Mouse (Mus musculus): Measurements from ENCODE around the gene Gm42688.

Gm42688 gene

DNA sequence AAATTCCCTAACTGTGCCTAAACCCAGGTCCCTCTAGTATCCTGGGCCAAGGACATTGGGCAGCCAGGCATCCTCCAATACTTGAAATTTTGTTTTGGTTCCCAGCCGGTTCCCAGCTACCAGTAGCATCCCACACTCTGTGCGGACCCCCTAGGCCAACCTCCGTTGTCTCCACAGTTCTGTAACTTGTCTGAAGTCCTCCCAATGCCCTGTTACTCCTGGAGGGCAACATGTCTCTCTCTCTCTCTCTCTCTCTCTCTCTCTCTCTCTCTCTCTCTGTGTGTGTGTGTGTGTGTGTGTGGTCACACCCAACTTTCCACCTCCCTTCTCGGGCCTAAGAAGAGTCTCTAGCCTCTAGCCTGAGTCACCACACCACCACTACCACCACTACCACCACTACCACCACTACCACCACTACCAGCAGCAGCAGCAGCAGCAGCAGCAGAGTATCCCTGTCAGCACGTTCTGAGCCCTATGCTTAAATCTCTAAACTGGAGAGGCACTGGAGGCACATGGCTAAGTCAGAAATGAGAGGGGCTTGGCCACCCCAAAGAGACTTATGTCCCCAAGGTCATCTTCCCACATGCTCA is 35.0 kb downstream of the Gm42688 start:
- peak; percentile 72 for DNase-seq (ENCODE audit: extremely low read depth, insufficient read length, low spot score)

DNA sequence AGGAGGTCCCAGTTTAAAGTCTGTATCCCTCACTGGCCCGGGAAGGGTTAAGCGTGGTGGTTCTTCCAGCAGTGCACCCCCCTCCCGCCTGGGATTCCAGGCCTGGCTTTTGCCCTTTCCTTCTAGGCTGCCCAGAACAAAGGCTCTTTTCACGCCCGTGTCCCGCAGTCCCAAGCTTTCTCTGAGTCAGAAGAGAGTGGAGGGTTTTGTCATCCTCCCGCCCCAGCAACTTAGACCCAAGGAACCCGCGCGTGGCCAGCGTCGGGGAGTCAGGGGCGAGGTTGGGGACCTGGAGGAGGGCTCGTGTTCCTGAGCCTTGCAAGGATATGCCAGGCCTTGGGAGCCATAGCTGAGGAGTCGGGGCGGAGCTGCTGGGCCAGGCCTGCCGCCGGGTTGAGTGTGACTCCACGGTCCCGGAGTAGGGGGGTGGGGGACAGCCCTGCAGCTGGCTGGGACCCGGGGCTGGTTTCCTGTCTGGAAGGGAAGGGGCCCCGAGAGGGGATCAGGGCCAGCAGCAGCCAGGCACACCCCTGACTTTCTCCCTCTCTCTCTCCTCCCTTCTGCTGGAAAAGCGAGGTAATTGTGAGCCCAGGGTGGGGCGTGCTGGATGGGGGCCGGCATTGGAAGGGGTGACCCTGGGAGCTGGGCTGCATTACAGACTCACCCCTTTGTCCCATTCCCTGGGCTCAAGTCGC is 35.6 kb downstream of the Gm42688 start:
- DNase-seq (ENCODE audit: extremely low read depth, insufficient read length, low spot score) = peak; percentile 85

DNA sequence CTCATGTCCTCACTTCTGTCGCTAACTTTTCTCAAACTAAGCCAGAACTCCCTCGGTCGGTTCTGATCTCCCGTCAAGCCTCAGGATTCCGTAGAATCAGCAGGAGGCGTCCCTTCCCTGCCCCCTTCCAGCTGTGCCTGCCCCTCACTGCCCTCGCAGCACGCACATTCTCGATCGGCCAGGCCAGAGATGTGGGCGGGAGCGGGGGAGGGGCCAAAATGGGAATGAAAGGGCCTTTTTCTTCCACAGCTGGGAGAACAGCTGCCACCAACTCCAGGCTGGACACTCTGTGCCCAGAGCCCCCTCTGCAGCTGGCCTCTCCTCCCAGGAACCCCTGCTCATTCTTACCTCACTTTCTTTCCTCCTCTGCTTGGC is 36.1 kb downstream of the Gm42688 start:
- DNase-seq (ENCODE audit: extremely low read depth, insufficient read length, low spot score) = peak; percentile 83

DNA sequence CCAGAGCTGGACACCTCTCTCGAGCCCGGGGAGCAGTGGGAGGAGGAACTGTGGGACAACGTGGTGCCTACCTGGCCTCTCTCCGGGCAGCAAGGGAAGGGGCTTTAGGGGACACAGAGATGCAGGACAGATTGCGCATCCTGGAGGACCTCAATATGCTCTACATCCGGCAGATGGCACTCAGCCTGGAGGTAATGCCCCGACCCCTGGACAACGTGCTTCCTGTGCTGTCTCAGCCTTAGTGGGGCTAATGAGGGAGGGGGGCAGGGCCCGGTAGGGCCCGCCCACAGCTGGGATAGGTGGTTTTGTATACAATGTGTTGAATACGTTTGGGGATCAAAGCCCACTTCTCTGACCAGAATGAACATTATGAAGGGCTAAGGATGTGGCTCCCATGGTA is 36.6 kb downstream of the Gm42688 start:
- no peak for DNase-seq (ENCODE audit: extremely low read depth, insufficient read length, low spot score)

DNA sequence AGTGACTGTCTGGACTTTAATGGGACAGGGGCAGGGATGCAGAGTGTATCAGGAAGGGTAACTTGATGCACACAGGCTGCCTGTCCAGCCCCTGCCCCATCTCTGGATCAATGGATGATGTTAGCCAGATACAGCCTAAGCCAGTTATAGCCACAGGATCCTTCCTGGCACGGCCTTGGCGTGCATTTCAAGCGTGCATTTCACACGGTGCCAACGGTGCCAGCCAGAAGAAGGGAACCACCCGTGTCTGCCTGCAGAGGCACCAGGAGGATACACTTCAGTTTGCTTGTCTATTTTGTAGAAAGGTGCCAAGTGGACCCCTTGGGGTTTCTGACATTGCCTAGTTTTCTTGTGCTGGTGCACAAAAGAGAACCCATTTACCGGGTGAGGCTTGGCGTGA is 38.6 kb downstream of the Gm42688 start:
- DNase-seq (ENCODE audit: extremely low read depth, insufficient read length, low spot score) = no peak

DNA sequence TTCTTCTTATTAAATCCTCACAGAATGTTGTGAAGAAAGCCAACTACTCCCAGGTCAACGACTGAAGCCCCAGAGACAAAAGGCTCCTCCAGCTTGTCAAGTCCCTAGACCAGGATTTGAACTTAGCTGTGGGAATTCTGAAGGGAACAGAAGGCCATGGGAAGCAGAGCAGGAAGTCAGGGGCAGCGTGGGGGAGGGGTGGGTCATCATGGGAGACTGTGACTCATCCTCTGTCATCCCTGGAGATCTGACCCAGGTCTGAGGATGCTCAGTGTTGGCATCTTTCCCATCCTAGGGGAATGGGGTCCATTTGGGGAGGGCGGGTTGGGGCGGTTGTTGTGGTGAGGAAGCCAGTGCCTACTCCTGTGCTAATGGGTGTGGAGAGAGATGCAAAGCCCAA is 40.2 kb downstream of the Gm42688 start:
- no peak for DNase-seq (ENCODE audit: extremely low read depth, insufficient read length, low spot score)

DNA sequence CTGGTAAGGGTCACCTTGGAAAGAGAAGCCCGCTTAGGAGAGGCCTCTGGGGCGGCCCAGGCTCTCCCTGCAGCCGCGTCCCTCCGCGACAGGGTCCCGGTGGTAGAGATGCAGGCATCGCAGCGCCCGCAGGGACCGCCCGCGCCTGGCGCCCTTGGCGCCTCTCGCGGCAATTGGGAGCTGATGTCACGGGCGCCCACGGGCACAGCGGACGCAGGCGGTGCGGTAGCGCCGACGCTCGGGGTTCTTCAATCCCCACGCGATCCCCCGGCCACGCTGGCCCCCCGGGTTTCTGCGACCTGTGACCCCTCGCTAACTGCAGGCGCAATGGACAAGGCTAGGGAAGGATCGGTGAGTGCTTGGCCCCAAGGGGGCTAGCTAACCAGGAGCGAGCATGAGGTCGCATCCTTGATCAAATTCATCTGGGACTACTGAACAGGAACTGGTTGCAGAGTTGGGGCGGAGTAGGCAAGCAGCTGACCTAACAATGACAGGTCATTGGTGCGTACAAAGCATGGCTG is 40.9 kb downstream of the Gm42688 start:
- DNase-seq (ENCODE audit: extremely low read depth, insufficient read length, low spot score) = no peak

DNA sequence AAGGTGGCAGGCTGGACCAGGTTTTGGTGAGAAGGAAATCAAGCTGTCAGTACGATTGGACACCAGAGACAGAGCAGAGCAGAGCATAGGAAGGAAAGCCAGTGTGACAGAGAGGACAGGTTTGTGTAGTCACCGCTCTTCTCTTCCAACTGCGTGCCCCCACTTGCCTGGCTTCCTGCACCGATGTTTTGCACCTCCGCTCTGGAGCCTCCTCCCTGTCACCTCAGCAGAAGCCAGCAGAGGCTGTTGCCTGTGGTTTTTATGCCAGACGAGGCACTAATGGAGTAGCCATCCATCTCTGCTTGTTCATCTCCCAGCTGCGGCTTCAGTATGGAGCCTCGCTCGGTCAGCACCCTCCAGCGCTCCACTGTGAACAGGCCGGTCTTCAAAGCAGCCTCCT is 41.5 kb downstream of the Gm42688 start:
- no peak for DNase-seq (ENCODE audit: extremely low read depth, insufficient read length, low spot score)

DNA sequence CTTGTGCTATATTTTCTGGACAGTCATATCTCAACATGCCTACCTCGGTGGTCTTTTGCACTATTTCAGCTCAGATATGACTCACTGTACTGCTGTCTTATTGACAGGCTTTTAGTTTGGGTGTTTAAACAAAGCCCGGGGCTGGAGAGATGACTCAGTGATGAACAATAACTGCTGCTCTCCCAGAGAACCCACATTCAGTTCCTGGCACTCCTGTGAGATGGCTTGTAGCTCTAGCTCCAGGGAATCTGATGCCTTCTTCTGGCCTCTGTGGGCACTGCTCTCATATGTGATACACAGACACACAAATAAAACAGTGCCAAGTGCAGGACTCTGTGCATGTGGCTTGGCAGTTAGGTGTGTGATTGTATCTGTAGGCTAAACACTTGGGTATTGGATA is 43.8 kb downstream of the Gm42688 start:
- peak; percentile 50 for DNase-seq (ENCODE audit: extremely low read depth, insufficient read length, low spot score)

DNA sequence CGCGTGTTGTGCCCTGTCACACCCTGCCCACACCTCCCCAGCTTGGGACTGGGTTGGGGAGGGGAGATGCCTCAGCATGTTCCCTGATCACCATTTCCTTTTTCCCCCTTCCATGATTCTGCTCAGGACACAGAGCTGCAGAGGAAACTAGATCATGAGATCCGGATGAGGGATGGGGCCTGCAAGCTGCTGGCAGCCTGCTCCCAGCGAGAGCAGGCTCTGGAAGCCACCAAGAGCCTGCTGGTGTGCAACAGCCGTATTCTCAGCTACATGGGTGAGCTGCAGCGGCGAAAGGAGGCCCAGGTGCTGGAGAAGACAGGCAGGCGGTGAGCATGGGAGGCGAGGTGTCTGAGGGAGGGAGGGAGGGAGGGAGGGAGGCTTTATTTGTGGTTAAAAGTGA is 44.4 kb downstream of the Gm42688 start:
- no peak for DNase-seq (ENCODE audit: extremely low read depth, insufficient read length, low spot score)

DNA sequence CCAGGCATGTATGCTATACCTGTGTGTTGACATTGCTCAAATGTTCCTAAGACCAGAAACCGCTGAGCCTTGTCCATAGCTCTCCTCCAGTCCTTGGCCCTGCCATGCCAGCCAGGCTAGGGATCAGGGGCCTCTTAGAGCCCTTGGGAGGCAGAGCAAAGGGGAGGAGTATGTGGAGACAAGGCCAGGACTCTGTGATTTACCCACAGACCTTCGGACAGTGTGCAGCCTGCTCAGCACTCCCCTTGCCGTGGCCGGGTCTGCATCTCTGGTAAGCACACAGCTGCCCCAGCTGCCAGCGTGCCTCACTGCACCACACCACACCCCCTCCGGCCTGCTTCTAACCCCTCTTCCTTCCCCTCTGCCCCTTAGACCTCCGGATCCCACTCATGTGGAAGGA is 45.9 kb downstream of the Gm42688 start:
- DNase-seq (ENCODE audit: extremely low read depth, insufficient read length, low spot score) = no peak

DNA sequence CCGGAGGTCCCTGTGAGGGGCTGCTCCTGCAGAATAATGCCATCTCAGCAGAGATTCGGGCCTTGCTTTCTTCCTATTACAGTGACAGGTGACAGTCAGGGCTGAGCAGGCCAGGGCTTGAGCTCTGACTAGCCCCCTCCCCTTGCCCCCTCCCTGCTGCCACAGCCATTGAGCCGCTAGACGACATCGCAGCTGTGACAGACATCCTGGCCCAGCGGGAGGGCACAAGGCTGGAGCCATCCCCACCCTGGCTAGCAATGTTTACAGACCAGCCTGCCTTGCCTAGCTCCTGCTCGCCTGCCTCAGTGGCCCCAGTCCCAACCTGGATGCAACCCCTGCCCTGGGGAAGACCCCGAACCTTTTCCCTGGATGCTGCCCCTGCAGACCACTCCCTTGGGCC is 50.3 kb downstream of the Gm42688 start:
- no peak for DNase-seq (ENCODE audit: extremely low read depth, insufficient read length, low spot score)

DNA sequence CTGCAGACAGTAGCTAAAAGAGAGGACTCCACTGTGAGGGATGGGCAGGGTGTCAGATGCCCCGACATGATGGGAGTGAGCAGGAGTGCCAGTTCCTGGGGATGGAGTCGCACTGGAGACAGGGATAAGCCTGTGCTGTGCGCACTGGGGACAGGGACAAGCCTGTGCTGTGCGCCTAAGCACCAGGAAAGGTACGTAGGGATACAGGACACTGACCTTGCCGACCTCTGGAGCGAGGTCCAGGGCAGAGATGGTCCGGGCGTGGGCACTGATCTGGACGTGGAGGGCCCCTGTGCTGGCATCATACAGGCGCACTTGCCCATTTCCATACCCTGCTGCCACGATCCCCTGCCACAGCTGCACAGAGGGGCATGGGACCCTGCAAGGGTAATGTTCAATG is 51.6 kb downstream of the Gm42688 start:
- DNase-seq (ENCODE audit: extremely low read depth, insufficient read length, low spot score) = no peak

DNA sequence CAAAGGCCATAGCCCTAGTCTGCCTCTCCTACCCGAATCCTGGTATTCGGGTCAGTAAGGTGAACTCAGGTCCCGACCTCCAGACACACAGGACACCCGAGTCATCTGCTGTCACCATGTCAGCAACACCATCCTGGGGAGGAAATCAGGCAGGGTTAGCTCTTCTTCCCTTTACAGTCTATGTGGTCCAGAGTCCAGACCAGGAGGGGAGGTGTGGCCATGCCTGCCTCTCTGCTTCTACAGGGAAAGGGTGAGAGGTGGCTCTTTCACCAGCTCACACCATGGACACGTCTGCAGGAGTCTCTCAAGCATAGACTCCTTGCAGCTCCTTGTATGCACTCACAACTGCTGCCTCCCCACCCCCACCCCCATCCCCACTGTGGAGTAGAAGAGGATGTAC is 52.1 kb downstream of the Gm42688 start:
- no peak for DNase-seq (ENCODE audit: extremely low read depth, insufficient read length, low spot score)

DNA sequence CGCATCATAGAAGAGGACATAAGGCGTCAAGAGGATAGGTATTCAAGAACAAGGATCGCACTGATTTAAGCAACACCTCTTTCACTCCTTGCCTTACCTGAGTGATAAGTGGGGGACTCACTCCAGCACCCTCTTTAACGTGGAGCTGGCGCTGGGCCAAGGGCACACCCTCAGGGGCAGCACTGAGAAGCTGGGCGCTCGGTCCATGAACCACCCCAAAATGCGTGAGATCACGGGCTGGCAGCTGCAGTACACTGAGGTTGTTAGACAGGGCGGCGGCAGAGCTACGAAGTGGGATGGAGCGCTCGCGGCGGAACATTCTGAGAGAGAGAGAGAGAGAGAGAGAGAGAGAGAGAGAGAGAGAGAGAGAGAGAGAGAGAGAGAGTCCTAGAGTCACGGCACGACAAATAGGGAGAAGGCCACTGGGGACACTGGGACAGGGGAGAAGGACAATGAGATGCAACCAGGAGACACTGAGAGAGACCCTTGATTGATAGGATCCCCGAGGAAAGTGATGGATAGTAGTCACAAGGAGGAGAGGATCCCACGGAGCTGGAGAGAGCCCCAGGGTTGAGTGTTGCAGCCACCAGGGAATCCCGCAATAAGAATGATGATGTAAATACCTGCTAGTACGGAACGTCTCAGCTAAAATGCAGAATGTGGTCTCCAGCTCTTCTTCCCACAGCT is 54.3 kb downstream of the Gm42688 start:
- DNase-seq (ENCODE audit: extremely low read depth, insufficient read length, low spot score) = peak; percentile 46

DNA sequence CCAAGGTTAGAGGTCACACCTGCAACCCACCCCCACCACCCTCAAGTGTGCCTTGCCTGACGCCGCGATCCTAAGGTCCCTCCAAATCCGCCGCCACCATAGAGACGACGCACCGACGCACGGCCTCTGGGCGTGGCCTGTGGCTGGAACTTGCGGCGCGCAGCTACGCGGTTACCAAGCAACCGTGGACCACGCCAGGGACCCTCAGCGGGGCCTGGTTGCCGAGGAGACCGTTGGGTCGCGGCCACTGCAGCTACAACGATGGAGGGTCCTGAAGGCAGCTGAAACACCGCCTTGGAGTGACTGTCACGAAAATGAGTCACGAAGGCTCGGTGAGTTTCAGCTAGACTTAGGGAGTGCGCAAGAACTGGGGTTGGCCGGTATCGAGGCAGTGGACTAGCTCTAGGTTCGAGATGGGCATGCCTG is 54.9 kb downstream of the Gm42688 start, which contains the start of the genes Wdr54 and 1700003E16Rik:
Wdr54 (minus strand) TSS at position 139 of the 426 bp plus-strand sequence.
1700003E16Rik (plus strand) TSS at position 146 of the 426 bp plus-strand sequence.
- DNase-seq (ENCODE audit: extremely low read depth, insufficient read length, low spot score) = peak; percentile 84

DNA sequence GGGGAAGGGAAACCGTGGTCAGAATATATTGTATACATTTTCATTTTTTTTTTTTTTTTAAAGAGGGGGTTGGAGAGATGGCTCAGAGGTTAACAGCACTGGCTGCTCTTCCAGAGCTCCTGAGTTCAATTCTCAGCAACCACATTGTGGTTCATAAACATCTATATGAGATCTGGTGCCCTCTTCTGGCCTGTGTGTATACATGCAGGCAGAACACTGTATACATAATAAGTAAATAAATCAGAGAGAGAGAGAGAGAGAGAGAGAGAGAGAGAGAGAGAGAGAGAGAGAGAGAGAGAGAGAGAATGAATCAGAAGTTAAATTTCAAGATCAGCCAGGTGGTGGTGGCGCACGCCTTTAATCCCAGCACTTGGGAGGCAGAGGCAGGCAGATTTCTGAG is 58.0 kb downstream of the Gm42688 start:
- DNase-seq (ENCODE audit: extremely low read depth, insufficient read length, low spot score) = peak; percentile 56
